Mouse (Mus musculus) adrenal gland, adult 2 months (tissue): ENCODE results near the gene Usp48. TPM values are rescaled to one million over a fixed set of nuclear protein-coding genes. Genes with fewer than 3 reads are reported as not detected.

Experiments used
- DNase-seq: peaks from one replicate; pipeline ENCODE4 v3.0.0; 2021
- polyA plus RNA-seq: library from polyadenylated mRNA; depleted of rRNA; stranded (reverse); fragments of >200 nt; gene quantifications from 2 replicates; pipeline ENCODE4 v1.2.3, GENCODE M21; 2012
- total RNA-seq, 2 experiments: library from RNA; stranded (reverse); gene quantifications; 2 replicates each; pipeline ENCODE4 v1.2.3; 2021

Usp48 gene
- total and polyA plus RNA-seq, 3 experiments = 58.9 to 101 (median 100) TPM

DNA sequence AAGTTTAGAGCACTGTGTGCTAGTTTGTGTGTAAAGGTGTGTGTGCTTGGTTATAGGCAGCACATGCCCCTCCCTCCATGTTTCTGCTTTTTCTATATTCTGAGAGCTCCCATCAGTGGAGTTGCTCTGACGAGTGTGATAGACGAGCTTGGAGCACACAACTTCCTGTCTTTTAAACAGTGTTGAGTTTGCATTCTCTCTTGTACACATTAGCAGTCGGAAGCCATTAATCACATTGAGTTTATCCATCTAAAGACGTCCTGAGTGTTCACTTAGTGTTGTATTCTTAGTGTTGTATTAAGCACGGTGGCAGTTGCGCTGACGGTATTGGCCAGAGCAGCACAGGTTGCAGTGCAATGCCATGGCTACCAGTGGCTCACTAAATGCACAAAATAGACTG, 15.7 kb downstream of the Usp48 start:
- DNase-seq = no peak

DNA sequence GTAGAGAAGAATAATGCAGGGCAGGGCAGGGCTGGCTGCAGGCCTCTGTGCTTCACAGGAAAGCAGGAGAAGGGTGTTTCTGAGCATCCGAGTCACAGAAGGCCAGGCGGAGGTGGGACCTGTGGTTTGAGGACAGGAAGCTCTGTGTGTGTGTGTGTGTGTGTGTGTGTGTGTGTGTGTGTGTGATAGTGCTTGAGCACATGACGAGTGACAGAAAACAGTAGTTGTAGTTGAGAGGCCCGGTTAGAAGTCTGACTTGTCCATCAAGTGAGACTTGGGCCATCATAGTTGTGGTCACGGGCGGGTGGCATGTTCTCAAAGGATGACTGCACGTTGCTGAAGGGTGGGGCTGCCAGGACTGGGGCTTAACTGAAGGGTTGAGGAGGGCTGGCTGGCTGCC, 16.1 kb downstream of the Usp48 start:
- DNase-seq = no peak

DNA sequence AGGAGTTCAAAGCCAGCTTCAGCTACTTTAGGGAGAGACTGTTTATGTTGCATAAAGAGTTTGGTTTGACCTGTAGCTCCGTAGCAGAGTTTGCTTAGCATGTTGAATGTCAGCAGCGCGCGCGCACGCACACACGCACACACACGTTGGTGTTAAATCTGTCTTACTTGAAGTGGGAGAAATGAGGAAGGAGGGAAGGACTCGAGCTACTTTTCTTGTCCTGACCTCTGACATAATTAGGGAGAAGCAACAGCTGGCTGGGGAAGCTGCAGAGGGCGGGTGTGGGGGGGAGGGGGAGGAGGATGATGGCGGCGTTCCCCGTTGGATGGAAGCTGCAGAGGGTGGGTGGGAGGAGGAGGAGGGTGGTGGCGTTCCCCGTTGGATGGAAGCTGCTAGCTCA, 16.7 kb downstream of the Usp48 start:
- DNase-seq = no peak

DNA sequence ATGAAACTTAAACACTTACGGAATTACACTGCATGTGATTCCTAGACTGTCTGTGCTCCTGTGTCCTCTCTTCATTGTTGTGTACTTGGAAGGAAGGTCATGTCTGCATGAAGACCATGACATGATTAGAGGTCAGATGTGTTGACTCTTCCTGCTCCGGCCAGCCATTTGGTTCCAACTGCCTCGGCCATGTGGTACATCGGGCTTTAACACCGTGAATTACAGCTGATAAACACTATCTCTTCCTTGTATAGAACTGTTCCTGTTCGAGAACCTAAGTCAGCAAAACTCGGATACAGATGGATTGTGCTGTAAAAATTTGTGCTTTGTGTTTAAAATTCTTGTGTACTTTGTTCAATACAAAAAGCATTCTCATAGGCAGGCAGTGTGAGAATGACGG, 29.3 kb downstream of the Usp48 start:
- no peak for DNase-seq

DNA sequence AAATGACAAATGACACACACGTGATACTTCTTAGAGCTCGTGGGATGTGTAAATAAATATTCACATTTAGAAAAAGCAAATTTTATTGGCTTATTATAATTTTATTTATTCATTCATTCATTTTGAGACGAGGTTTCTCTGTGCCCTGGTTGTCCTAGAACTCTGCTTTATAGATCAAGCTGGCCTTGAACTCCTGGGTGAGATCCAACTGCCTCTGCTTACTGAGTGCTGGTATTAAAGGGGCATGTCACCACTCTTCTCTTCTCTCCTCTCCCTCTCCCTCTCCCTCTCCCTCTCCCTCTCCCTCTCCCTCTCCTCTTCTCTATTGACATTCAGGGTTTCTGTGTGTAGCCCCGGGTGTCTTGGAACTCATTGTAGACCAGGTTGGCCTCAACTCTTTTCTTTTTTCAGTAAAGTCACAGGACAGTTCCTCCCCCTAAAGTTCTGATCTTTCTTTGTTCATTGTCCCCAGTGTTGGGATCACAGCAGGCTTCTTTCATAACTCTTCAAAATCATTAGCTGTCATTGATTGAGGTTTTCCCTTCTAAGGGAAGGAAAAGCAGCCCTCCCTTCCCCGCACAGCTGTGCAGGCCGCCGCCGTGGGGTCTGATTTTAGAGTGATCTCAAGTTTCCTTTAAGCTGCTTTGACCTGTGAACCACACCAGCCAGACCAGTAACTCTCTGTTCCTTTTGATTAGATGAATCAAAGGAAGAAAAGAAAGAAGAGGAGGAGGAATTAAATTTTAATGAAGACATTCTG, 34.1 kb downstream of the Usp48 start:
- DNase-seq = peak; percentile 64

DNA sequence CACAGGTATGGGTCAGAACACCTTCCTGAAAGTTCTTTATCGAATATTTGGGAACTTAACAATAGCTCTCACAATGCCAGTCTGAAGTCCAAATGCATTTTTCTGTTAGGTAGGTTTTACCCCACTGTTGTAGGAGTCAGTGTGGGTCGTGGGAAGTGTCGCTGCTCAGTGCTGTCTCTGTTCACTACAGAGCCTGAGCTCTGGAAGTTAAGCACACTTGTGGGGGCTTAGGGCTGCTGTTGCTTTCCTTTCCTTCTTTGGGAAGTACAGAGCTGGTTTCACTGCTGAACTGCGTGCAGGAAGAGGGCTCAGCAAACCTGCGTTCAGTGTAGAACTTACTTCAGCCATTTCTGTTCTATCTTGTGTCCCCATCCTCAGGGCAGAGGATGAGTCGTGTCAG, 34.8 kb downstream of the Usp48 start:
- DNase-seq = no peak

DNA sequence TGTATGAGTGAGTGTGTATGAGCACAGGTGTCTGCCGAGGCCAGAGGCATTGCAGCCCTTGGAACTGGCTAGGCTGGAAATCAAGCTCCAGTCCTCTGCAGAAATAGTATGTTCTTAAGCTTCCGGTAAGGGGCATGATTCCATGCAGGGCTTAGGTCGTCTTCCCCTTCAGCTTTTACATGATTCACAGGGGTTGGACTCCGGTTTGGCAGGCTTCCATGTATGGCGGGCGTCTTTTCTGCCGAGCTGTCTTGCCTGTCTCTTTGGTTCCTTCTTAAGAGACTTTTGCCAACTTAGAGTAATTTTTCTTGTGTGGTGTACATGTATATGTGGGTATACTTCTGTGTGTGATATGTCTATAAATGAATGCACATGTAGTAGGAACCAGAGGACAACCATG, 35.8 kb downstream of the Usp48 start:
- peak; percentile 72 for DNase-seq

DNA sequence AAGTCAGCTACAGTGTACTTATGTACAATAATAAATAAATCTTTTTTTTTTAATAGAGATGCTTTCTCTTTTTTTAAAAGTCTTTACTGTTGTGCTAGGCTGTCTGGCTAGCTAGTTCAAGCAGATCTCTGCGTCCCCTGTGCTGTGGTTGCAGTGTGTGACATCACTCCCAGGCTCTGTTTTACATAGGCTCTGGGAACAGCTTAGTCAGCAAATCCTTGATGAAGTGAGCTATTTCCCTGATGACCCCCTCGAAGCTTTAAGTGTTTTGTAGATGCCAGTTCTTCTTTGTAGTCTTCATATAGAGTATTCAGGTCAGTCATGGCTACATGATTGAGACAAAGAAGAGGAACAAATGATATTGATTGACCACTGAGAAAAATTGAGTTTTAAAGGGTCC, 36.6 kb downstream of the Usp48 start:
- DNase-seq = no peak

DNA sequence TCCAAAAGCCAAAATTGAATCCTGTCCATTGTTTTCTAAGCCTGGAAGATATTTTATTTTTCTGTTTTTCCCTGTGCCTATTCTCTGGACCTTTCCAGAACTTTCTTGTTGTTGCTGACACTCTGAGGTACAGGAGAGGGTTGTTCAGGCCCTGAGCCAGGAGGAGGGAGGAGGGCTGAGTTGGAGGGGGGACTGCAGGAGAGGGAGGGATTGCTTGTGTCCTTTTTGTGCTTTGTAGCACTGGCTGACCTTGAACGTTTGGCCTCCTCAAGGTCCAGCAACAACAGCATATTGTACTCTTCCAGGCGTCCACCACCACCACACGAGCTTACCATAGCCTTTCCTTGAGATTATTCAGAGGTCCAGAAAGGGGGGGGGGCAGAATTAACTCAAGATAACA, 38.0 kb downstream of the Usp48 start:
- DNase-seq = peak; percentile 80

DNA sequence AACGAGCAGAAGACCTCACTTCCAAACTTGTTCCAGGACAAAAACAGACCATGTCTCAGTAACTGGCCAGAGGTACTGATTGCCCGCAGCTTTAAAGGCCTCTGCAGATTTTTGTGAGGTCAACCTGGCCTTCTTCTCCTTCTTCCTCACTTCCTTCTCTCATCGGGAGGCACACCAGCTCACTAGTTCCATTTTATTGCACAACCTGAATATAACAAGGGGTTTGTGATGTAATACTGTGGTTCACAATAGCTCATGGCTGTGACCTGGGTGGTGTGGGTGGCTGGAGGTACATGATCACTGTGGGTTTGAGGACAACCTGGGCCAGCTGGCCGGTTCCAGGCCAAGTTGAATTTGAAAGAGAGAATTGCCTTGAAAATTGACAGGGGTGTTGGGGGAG, 39.8 kb downstream of the Usp48 start:
- DNase-seq = peak; percentile 26

DNA sequence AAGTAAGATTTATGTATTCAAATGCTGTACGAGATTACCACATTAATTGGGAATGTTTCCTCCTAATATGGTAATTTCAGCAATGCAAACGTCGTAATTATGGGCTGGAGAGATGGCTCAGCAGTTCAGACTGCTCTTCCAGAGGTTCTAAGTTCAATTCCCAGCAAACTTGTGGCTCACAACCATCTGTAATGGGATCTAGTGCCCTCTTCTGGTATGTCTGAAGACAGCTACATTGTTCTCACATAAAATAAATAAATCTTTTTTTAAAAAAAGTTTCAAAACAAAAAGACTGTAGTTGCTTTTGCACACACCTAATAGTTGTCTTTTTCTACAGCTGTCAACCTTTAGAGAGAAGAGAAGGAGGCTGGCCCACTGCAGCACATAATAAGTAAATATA, 43.0 kb downstream of the Usp48 start:
- DNase-seq = no peak

DNA sequence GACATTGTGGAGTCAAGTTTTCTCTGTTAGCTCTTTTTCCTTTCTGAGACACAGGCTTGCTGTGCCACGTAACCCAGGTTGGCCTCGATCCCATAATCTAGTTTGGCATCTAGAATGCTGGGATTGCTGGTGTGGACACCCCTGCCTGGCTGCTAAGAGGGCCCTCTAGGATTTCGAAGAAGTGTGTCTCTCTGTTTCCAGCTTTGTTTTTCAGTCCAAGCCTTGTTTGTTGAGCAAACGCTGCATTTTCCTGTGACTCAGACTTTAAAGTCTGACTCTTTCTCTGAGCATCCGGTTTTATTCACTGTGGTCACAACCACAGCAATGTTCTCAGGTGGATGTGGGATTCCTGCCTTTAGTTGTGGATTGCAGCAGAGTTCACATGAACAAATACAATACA, 48.0 kb downstream of the Usp48 start:
- peak; percentile 72 for DNase-seq

DNA sequence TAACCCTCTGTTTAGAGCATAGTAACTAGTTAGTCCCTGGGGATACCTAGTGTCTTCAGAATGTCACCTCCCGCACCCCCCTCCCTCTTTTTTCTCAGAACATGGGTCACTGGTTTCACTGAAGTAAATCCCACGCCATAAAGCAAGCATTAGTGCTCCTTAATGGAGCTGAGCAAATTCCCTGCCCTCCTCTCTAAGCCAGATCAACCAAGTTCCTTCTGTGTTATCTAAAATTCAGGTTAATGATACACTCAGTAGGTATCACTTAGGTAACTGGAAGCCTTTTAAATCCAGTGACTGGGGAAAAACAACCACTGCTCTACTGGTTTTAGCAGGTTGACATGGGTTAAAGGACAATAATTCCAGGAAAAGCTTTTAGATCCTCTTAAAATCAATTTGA, 48.5 kb downstream of the Usp48 start:
- DNase-seq = no peak

DNA sequence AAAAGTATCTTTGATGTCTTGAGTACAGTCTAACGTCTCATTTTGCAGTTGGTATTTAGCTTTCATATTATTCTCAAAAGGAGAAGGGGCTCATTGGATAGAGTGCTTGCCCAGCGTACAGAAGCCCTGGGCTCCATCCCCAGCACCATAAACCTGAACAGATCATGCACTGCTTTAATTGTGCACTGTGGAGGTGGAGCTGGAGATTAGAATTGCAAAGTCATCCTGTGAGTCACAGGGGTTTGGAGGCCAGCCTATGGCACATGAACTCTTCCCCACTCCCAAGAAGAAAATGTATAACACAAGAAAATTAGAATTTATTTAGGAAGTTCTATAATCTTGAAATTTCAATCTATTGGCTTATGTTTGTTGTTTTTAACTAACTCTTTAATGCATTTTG, 49.9 kb downstream of the Usp48 start:
- peak; percentile 77 for DNase-seq

DNA sequence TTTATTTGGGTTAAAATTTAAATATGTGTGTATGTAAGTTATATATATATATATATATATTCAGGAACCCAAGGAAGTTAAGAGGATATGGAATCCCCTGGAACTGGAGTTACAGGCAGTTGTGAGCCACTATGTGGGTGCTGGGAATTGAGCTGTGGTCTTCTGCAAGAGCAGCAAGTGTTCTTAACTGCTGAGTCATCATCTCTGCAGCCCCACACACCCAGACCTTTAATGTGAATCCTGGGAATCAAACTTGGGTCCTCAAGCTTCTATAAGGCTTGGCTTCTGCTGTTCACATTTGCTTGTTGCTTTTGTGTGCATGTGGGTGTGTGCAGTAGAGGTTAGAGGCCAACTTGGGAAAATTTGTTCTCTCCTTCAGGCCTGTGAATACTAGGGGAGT, 52.7 kb downstream of the Usp48 start:
- no peak for DNase-seq

DNA sequence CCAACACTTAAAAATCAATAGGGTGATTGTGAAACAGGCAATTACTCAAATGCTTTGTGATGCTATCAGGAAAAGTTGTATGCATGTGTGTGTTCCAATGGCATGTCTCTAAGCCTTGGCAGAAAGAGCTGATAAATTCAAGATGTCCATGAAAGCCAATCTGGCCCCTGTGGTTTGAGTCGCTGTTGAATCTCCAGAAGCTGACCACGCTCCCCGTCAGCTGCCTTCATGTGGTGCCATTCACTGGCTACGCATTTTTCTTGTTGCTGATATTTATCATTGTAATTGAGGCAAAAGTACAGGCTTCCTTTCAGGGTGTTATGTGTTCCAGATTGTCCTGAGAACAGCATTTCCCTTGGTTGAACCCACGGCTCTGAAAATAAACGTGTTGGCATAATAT, 54.1 kb downstream of the Usp48 start:
- DNase-seq = no peak

DNA sequence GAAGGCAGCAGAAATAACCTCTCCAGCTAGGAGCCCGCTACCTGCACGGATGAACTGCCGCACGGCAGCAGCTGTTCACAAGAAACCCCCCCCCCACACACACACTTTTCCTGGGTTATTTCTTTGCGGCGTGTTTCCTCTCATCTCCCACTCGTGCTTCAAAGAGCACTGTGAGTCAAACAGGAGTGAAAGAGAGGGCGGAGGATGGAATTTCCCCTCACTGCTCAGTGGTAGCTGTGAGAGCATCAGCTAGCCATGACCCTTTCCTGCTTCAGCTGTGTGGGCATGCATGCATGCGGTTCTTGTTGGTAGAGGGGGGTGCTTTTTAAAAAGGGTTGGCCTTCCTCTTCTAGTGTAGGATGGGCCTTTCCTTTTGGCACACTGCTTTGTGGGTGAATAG, 54.7 kb downstream of the Usp48 start:
- no peak for DNase-seq

DNA sequence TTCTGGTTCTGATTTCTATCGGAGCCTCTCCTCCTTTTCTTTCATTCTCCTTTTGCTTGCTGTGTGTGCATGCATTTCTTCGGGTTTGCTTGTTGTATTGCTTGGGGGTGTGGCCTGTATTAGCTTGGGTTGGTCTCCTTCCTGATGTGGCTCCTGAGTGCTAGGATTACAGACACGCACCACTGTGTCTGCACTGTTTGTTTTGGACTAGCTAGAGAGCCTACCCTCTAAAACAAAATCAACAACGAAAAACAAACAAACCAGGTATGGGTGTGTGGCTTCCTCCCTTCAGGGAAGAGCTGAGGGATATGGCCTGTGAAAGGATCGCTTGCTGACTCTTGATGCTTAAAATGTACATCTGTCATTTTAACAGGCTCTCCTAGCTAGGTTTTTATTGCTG, 57.4 kb downstream of the Usp48 start:
- no peak for DNase-seq

DNA sequence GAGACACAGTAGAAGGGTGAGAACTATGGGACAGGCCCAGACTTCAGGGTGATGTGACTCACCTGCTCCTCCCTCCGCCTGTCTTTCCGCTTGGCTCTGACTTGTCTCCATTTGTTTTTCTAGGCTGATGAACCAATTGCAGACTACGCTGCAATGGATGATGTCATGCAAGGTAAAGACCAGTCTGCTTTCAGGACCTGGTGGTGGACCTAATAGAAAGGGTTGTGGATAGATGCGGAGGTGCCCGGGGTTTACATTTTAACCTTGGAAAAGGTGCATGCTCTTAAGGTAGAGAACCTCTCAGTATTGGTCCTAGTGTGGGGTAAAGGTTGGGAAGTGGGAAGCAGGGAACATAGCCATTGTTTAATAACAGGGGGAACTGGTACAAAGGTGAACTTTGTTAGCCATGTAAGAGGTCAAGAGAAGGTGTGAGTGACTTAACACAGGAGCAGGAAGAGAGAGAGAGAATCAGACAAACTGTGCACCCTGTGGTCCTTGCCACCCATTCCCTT, 59.3 kb downstream of the Usp48 start:
- peak; percentile 59 for DNase-seq

DNA sequence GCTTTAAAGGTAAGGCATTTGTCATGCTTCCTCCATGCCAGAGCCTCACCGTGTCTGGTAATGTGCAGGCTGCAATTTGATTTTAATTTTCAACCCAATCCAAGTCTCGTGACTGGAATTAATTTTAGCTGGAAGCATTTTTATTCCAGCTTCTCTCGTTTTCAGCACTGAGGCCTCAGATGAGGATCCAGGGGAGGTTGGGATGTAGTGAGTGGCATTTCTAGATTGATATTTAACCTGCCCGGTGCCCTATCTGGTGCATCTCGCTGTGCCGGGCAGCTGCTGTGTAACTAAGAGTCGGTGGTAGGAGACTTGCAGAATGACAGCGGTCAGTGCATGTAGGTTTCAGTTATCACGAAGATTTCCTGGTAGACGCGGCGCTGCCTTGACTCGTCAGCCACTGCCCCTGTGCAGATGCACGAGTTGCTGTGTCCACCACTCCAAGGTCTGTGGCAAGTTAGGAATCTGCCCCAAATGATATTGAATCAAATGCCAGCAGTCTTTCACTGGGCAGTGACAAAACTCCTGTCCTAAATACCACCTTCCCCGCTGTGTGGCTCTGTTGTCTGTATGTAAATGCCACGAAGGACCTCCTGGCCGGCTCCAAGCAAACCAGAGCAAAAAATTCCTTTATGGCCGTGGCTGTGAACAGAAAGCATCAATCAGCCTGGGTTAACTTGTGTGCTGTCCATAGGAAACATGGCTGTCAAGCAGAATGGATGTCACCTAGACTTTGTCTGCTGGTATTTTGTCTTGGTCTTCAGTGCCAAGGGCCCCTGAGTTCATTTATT, 61.9 kb downstream of the Usp48 start:
- DNase-seq = no peak

DNA sequence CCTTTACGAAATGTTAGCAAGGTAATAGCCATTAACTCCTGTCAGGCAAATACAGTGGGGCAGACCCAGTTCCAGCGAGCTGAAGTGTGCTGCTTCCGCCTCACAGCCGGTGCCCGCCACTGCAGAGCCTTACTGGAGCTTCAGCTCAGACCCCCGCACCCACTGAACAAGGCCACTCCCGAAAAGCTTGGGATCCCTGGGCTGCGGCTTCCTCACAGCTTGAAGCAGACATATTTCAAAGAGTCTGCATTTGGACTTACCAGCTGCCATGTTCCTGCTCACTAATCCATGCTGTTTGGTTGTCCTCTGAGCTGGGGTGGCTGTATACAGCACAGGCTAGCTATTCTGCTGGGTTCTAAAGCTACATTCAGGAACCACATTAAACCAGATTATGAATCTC, 64.1 kb downstream of the Usp48 start:
- DNase-seq = no peak

DNA sequence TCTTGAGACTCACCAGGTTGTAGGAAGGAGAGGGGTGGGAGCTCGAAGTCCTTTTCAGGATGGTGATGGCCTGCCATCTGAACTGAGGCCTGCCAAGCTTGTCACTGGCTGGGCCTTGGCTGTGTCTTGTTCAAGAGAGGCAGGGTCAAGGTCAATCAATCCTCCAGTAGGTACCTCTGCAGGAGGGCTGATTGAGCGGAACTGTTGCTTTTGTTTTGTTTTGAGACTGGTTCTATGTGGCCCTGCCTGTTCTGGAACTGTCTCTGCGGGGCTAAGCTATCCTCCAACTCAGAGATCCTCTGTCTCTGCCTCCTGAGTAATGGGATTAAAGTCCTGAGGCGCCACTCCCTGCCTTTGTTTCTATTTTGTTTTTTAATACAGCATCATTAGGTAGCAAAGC, 66.0 kb downstream of the Usp48 start:
- no peak for DNase-seq

DNA sequence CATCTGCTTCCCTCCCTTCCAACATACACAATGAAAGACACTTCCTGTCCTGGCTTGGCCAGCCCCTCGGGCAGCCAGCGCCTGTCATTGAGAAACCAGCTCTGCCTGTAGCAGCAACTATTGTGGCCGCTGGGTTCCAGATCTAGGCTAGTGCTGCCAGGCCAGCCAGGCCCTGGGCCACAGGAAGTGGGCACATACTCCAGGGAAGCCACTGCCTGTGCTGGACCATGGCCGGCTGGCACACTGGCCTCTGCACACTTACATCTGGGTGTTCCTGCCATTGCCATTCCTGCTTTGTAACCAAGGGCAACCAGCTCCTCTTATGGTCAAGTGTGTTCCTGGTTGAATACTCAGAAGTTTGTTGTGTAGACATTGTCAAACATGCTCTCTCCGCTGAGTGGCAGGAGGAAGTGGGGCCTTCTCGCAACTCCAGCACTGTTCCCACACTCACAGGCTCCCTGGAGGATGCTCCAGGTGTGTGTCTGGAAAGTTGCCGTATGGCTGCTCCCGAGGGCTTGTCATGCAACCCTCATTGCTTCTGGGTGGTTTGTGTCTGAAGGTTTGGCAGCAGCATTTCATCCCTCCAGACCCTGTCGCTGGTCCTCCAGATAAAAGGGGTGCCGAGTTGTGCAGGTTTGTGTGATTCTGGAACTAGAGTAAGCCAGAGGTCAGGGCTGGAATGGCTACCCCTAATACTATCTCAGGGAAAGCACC, 67.0 kb downstream of the Usp48 start:
- no peak for DNase-seq
